Mouse (Mus musculus) MEL (cell line): ENCODE measurements around the gene Tshb.

ENCODE experiments used
- CTCF ChIP-seq, 3 experiments: IDR thresholded peaks in 2 of 3; conservative IDR thresholded peaks in 1 of 3; 2 replicates each; pipeline ENCODE4 v1.5.1; 2011 to 2012; ENCODE audit warnings: low read length in 3 of 3, low read depth in 2 of 3, mild to moderate bottlenecking in 2 of 3, improper control_type of control experiment in 1 of 3, inconsistent platforms in 1 of 3, mixed read lengths in 1 of 3, moderate library complexity in 1 of 3; ENCODE audit not compliant: control insufficient read depth in 1 of 3, insufficient read depth in 1 of 3, poor library complexity in 1 of 3, severe bottlenecking in 1 of 3
- E2F4 ChIP-seq: IDR thresholded peaks from 2 replicates; pipeline ENCODE4 v1.6.1; 2011; ENCODE audit warnings: low read depth, low read length, improper control_type of control experiment, borderline replicate concordance
- KAT2A ChIP-seq: conservative IDR thresholded peaks from 2 replicates; pipeline ENCODE4 v1.6.1; 2012; ENCODE audit warnings: low read depth, low read length, improper control_type of control experiment, inconsistent platforms
- RAD21 ChIP-seq: IDR thresholded peaks from 2 replicates; pipeline ENCODE4 v1.6.1; 2011; ENCODE audit warnings: mild to moderate bottlenecking, low read depth, low read length, improper control_type of control experiment

DNA sequence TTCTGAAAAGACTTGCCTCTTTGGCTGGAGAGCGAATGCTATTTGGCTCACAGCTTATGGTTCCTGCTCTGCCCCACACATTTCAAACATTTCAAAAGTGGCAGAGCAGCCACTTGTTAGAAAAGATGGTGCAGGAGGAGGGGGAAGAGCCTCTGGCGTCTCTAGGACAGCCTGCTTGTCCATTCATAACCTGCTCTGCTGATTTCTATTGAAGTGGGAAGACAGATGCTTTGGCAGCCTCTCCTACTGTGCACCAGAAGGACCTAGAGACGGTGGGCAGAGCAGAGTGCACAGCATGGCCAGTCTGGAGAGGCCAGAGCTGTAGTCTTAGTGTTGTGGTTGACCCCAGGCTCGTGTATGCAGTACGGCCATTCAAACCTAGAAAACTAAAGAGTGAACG is 43.6 kb downstream of the Tshb start:
- TF ChIP-seq CTCF (IDR thresholded peaks at IDR 0.05 in 2 of 3, conservative IDR thresholded peaks at IDR 0.05 in 1 of 3; ENCODE audit: control insufficient read depth in 1 of 3, insufficient read depth in 1 of 3, low read depth in 2 of 3, low read length in 3 of 3, poor library complexity in 1 of 3, severe bottlenecking in 1 of 3) = no peak
- TF ChIP-seq E2F4 = no peak
- TF ChIP-seq RAD21 = no peak
- no peak for TF ChIP-seq KAT2A
